Mouse (Mus musculus) midbrain, embryonic 13.5 days (tissue): ENCODE data around the gene Atp6v0b. TPM values are rescaled to one million over a fixed set of nuclear protein-coding genes. Genes with fewer than 3 reads are reported as not detected.
A peak's percentile ranks its signal among the peaks of the same experiment; 100 is the strongest.

Experiments
- ATAC-seq: fragments of 200-750 bp; cut with Nextera tagmentation; 2 replicates; pipeline ENCODE4 v1.8.0; 2017; ENCODE audit warnings: mild to moderate bottlenecking, moderate TSS enrichment, moderate library complexity
- H3K27ac ChIP-seq: fragments of 300-500 bp; sonication (generic); 2 replicates; pipeline ENCODE4 v1.5.1; 2015; ENCODE audit warnings: inconsistent platforms, mild to moderate bottlenecking, moderate library complexity
- H3K27me3 ChIP-seq: fragments of 300-500 bp; sonication (generic); 2 replicates; pipeline ENCODE4 v1.6.1; 2015; ENCODE audit warnings: mild to moderate bottlenecking, inconsistent platforms
- H3K36me3 ChIP-seq: fragments of 300-500 bp; sonication (generic); 2 replicates; pipeline ENCODE4 v1.6.1; 2015; ENCODE audit warnings: mild to moderate bottlenecking, inconsistent platforms
- H3K4me1 ChIP-seq: fragments of 300-500 bp; sonication (generic); replicated peaks from 2 replicates; pipeline ENCODE4 v1.6.1; 2015; ENCODE audit warnings: inconsistent platforms
- H3K4me2 ChIP-seq: fragments of 300-500 bp; sonication (generic); replicated peaks from 2 replicates; pipeline ENCODE4 v1.6.1; 2015; ENCODE audit warnings: moderate library complexity, mild to moderate bottlenecking, inconsistent platforms
- H3K4me3 ChIP-seq: fragments of 300-500 bp; sonication (generic); replicated peaks from 2 replicates; pipeline ENCODE4 v1.5.1; 2015; ENCODE audit warnings: mild to moderate bottlenecking, inconsistent platforms
- H3K9ac ChIP-seq: fragments of 300-500 bp; sonication (generic); replicated peaks from 2 replicates; pipeline ENCODE4 v1.6.1; 2015; ENCODE audit warnings: mild to moderate bottlenecking, inconsistent platforms
- H3K9me3 ChIP-seq: fragments of 300-500 bp; sonication (generic); 2 replicates; pipeline ENCODE4 v1.6.1; 2016; ENCODE audit warnings: mild to moderate bottlenecking, inconsistent platforms
- WGBS: fragments of 180-500 bp; shearing (Covaris S2); methylation state at CpG from one replicate; pipeline ENCODE4 v1.1.7; 2015; 5-methylcytosine and 5-hydroxymethylcytosine counted together
- polyA plus RNA-seq: library from polyadenylated mRNA; unstranded; fragments of >200 nt; fragmentation: Nextera tagmentation; extraction: Ambion mirVana; gene quantifications from 2 replicates; pipeline ENCODE4 v1.2.1, GENCODE M21; 2015

Gene Atp6v0b
- polyA plus RNA-seq, 1 experiment from 2014 or later: 469 TPM

- Histone ChIP-seq H3K4me2 (no peak overlapping the region), H3K4me3 (no peak overlapping the region), H3K4me1 (peaks cover 29% of the 10 kb centered on the region), H3K27ac (no peak overlapping the region), H3K9ac (no peak overlapping the region), H3K9me3 (no peaks in the 10 kb centered on the region), H3K36me3 (no peaks in the 10 kb centered on the region), H3K27me3 (no peaks in the 10 kb centered on the region)
- 98% methylated on average over 4 of the region's 4 CpGs for WGBS
- ATAC-seq: no peak
Measured at GRCm38 (mm10) chr4:117846261-117846660, 40.9 kb downstream of the Atp6v0b start.

GRCm38 (mm10) chr4:117845316-117845715 lies 41.8 kb downstream of the Atp6v0b start:
- Histone ChIP-seq H3K27me3 (no peaks in the 10 kb centered on the region), H3K9me3 (no peaks in the 10 kb centered on the region), H3K27ac (no peak overlapping the region), H3K36me3 (no peaks in the 10 kb centered on the region), H3K9ac (no peak overlapping the region), H3K4me3 (no peak overlapping the region), H3K4me1 (peaks cover 25% of the 10 kb centered on the region), H3K4me2 (no peak overlapping the region)
- no peak for ATAC-seq
- 69% methylated on average over 11 of the region's 11 CpGs for WGBS

- Histone ChIP-seq H3K27me3 (no peaks in the 10 kb centered on the region), H3K9ac (no peak overlapping the region), H3K4me1 (peaks cover 17% of the 10 kb centered on the region), H3K4me3 (no peak overlapping the region), H3K36me3 (no peaks in the 10 kb centered on the region), H3K9me3 (no peaks in the 10 kb centered on the region), H3K4me2 (no peak overlapping the region), H3K27ac (no peak overlapping the region)
- 90% methylated on average over 5 of the region's 5 CpGs for WGBS
- ATAC-seq: no peak
Measured at GRCm38 (mm10) chr4:117844467-117844866, 42.7 kb downstream of the Atp6v0b start.

- 89% methylated on average over 5 of the region's 5 CpGs for WGBS
- no peaks in the 10 kb centered on the region for H3K27me3 ChIP-seq
Measured at GRCm38 (mm10) chr4:117843101-117843500, 44.0 kb downstream of the Atp6v0b start.

GRCm38 (mm10) chr4:117841566-117841965 lies 45.6 kb downstream of the Atp6v0b start:
- Histone ChIP-seq H3K9ac (no peak overlapping the region), H3K4me2 (no peak overlapping the region), H3K4me1 (0 out of 2 replicates have a peak, but pooled peaks cover 3% of the 10 kb centered on the region), H3K27ac (no peak overlapping the region), H3K9me3 (no peaks in the 10 kb centered on the region), H3K36me3 (no peaks in the 10 kb centered on the region), H3K4me3 (no peak overlapping the region), H3K27me3 (no peaks in the 10 kb centered on the region)
- no peak for ATAC-seq
- WGBS: 91% methylated on average over 3 of the region's 3 CpGs

More at GRCm38 (mm10) chr4:117843101-117843500, 44.0 kb downstream of the Atp6v0b start:
- Histone ChIP-seq H3K4me1 (peaks cover 9% of the 10 kb centered on the region; the same call in 1 of the 2 replicates), H3K27ac (no peak overlapping the region), H3K4me3 (no peak overlapping the region), H3K4me2 (no peak overlapping the region), H3K9me3 (no peaks in the 10 kb centered on the region), H3K9ac (no peak overlapping the region), H3K36me3 (no peaks in the 10 kb centered on the region)
- no peak for ATAC-seq

GRCm38 (mm10) chr4:117840821-117841220 lies 46.3 kb downstream of the Atp6v0b start:
- ATAC-seq: no peak
- Histone ChIP-seq H3K4me2 (no peak overlapping the region), H3K27me3 (no peaks in the 10 kb centered on the region), H3K36me3 (no peaks in the 10 kb centered on the region), H3K9me3 (no peaks in the 10 kb centered on the region), H3K4me3 (no peak overlapping the region), H3K27ac (no peak overlapping the region), H3K4me1 (0 out of 2 replicates have a peak, but pooled peaks cover 2% of the 10 kb centered on the region), H3K9ac (no peak overlapping the region)
- 90% methylated on average over 5 of the region's 5 CpGs for WGBS

GRCm38 (mm10) chr4:117839366-117839765 lies 47.8 kb downstream of the Atp6v0b start:
- no peaks in the 10 kb centered on the region for H3K36me3 ChIP-seq
- WGBS: 83% methylated on average over 6 of the region's 6 CpGs
- H3K4me2 ChIP-seq: no peak overlapping the region
- no peak overlapping the region for H3K4me3 ChIP-seq
- peaks cover 10% of the 10 kb centered on the region for H3K4me1 ChIP-seq
- H3K27ac ChIP-seq: no peak overlapping the region
- H3K27me3 ChIP-seq: peaks cover 2% of the 10 kb centered on the region
- no peaks in the 10 kb centered on the region for H3K9me3 ChIP-seq
- H3K9ac ChIP-seq: no peak overlapping the region
- no peak for ATAC-seq

GRCm38 (mm10) chr4:117837271-117837670 lies 49.9 kb downstream of the Atp6v0b start:
- H3K27ac ChIP-seq: no peak overlapping the region
- no peak for ATAC-seq
- peaks cover 13% of the 10 kb centered on the region for H3K27me3 ChIP-seq
- H3K9ac ChIP-seq: no peak overlapping the region
- WGBS: 76% methylated on average over 4 of the region's 4 CpGs
- no peaks in the 10 kb centered on the region for H3K9me3 ChIP-seq
- H3K4me2 ChIP-seq: no peak overlapping the region
- H3K4me3 ChIP-seq: no peak overlapping the region
- H3K36me3 ChIP-seq: no peaks in the 10 kb centered on the region
- H3K4me1 ChIP-seq: peaks cover 12% of the 10 kb centered on the region

- Histone ChIP-seq H3K27me3 (peaks cover 18% of the 10 kb centered on the region), H3K4me1 (peaks cover 12% of the 10 kb centered on the region), H3K36me3 (no peaks in the 10 kb centered on the region), H3K27ac (peak overlapping the region; percentile 84), H3K4me3 (peak overlapping the region; percentile 79), H3K9me3 (no peaks in the 10 kb centered on the region), H3K9ac (peak overlapping the region; percentile 85), H3K4me2 (peak overlapping the region; percentile 96)
- peak; percentile 91 for ATAC-seq
- under 1% methylated on average over 42 of the region's 48 CpGs for WGBS
Measured at GRCm38 (mm10) chr4:117836204-117836767, 50.8 kb downstream of the Atp6v0b start.

GRCm38 (mm10) chr4:117835531-117836111 lies 51.5 kb downstream of the Atp6v0b start:
- WGBS: under 1% methylated on average over 60 of the region's 60 CpGs

GRCm38 (mm10) chr4:117834845-117835530 lies 52.1 kb downstream of the Atp6v0b start:
- no peaks in the 10 kb centered on the region for H3K9me3 ChIP-seq
- peak overlapping the region; percentile 79 for H3K4me3 ChIP-seq
- peaks cover 22% of the 10 kb centered on the region for H3K27me3 ChIP-seq
- ATAC-seq: peak; percentile 51
- H3K9ac ChIP-seq: peak overlapping the region; percentile 85
- peak overlapping the region; percentile 96 for H3K4me2 ChIP-seq
- peaks cover 16% of the 10 kb centered on the region for H3K4me1 ChIP-seq
- no peaks in the 10 kb centered on the region for H3K36me3 ChIP-seq
- under 1% methylated on average over 36 of the region's 36 CpGs for WGBS
- peak overlapping the region; percentile 84 for H3K27ac ChIP-seq

More at GRCm38 (mm10) chr4:117835531-117836111, 51.5 kb downstream of the Atp6v0b start:
- Histone ChIP-seq H3K9me3 (no peaks in the 10 kb centered on the region), H3K36me3 (no peaks in the 10 kb centered on the region), H3K27ac (peak overlapping the region; percentile 84), H3K4me3 (peak overlapping the region; percentile 79), H3K4me2 (peak overlapping the region; percentile 96), H3K9ac (peak overlapping the region; percentile 85), H3K27me3 (peaks cover 18% of the 10 kb centered on the region), H3K4me1 (peaks cover 12% of the 10 kb centered on the region)
- ATAC-seq: peak; percentile 49

- peak within 1 kb of the TSS; percentile 85 for H3K9ac ChIP-seq
- WGBS: 26% methylated on average over 3 of the region's 3 CpGs
- H3K27me3 ChIP-seq: peaks cover 22% of the 10 kb centered on the region
- ATAC-seq: no peak
- H3K27ac ChIP-seq: peak within 1 kb of the TSS; percentile 84
- H3K9me3 ChIP-seq: no peaks in the 10 kb centered on the region
- peak within 1 kb of the TSS; percentile 96 for H3K4me2 ChIP-seq
- no peaks in the 10 kb centered on the region for H3K36me3 ChIP-seq
- peaks cover 20% of the 10 kb centered on the region for H3K4me1 ChIP-seq
- peak within 1 kb of the TSS; percentile 79 for H3K4me3 ChIP-seq
Measured at GRCm38 (mm10) chr4:117834457-117834844, 52.7 kb downstream of the Atp6v0b start, which contains the start of gene Slc6a9. Slc6a9 (plus strand) TSS chr4:117834506.
